Mouse (Mus musculus): ENCODE data around the gene Adamtsl1.
A peak's percentile ranks its signal among the peaks of the same experiment; 100 is the strongest.

- TF ChIP-seq REST (IDR thresholded peaks at IDR 0.05; ENCODE audit: insufficient read depth, insufficient read length) = no peak
- no peak for TF ChIP-seq POLR2A (IDR thresholded peaks at IDR 0.05; ENCODE audit: insufficient read length, low read depth)
- TF ChIP-seq POLR2AphosphoS2 (IDR thresholded peaks at IDR 0.05; ENCODE audit: insufficient read length, low read depth) = no peak
- peak in 1 of 3 experiments; percentile 63 for TF ChIP-seq MYOG (IDR thresholded peaks at IDR 0.05; ENCODE audit: control insufficient read depth in 1 of 3, insufficient read depth in 1 of 3, insufficient read length in 2 of 3, low read depth in 2 of 3)
- TF ChIP-seq E2F4 (IDR thresholded peaks at IDR 0.05; ENCODE audit: insufficient read depth) = no peak
- no peak for TF ChIP-seq USF1 (IDR thresholded peaks at IDR 0.05; ENCODE audit: low read depth)
Observed at GRCm38 (mm10) chr4:86040921-86041320, 526.9 kb downstream of the Adamtsl1 start.

Measured in myocyte (in vitro differentiated cells).